Mouse (Mus musculus): ENCODE measurements at regions not wholly inside any gene's neighbourhood (a gene's known extent, or its start where the extent isn't known, plus 50 kb on each side); places are given as distances from the start of the nearest gene placed in this dataset.

GRCm38 (mm10) chr14:100867790-100868189 lies 332.3 kb downstream of the Prr30 start:
- DNase-seq = no peak

GRCm38 (mm10) chr14:100864792-100865191 lies 335.3 kb downstream of the Prr30 start:
- DNase-seq = no peak

- no peak for DNase-seq
Measured at GRCm38 (mm10) chr14:100864164-100864563, 336.0 kb downstream of the Prr30 start.

- no peak for DNase-seq
Measured at GRCm38 (mm10) chr14:100842828-100843227, 357.3 kb downstream of the Prr30 start.

Data from kidney, postnatal 10 days (tissue).